Mouse (Mus musculus): ENCODE data around the gene Cfap299.
"Not testable (repeated sequence)": the region's sequence is repeated elsewhere in the genome, so short reads cannot be mapped to it uniquely, and the experiment has no call there.

The Cfap299 gene

DNA sequence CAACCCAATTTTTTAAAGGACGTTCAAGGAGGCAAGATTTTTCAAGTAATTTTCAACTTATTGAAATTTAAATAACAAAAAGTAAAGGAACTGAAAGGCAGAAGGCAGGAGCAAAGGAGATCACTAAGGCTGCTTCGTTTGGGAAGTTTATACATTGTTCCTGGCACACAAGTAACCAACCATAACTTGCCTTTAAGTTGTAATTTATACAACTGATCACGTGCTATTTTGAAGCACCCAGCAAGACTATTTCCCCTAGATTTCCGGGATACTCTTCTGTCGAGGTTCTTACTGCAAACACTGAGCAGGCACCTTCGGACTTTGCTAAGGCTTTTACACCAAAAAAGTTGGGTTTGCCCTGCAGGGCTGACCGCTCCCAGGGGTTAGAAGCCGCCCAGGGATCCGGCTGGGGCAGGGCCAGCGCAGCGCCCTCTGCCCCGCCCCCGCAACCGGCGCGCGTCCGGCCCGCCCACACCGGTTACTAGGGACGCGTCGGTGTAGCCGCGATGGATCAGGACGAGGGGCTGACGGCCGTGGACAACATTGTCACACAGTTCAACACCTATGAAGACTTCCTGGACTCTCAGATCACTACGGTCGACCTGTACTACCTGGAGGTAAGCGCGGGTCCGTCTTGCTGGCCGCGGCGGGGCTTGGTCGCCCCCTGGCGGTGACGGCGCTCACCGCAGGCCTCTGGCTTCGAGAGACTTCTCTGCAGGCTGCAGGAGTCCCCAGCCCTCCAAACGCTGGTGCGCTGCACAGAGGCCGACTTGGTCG is at the start of gene Cfap299:
TSS of gene Cfap299 (plus strand) at position 457 of the 777 bp plus-strand sequence.
- DNase-seq: peak; percentile 83 to 84

DNA sequence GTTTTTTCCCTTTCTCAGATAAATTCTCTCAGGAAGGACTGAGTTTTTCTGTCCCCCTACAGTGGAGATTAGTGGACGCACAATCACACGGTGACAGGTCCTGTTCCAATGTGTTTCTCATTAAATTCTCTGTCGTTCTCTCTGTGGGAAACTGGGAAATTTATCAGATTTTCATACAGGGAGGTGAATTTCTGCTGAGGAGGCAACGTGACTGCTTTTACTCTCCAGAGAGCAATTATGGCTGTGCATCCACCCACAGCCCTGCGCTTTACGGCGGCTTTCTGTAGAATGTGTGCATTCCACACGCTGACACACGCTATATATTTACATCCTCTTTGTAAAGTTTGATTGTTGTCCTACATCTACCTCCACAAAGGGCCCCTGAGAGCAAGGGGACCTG is 47.1 kb upstream of the Cfap299 start:
- DNase-seq: no peak

DNA sequence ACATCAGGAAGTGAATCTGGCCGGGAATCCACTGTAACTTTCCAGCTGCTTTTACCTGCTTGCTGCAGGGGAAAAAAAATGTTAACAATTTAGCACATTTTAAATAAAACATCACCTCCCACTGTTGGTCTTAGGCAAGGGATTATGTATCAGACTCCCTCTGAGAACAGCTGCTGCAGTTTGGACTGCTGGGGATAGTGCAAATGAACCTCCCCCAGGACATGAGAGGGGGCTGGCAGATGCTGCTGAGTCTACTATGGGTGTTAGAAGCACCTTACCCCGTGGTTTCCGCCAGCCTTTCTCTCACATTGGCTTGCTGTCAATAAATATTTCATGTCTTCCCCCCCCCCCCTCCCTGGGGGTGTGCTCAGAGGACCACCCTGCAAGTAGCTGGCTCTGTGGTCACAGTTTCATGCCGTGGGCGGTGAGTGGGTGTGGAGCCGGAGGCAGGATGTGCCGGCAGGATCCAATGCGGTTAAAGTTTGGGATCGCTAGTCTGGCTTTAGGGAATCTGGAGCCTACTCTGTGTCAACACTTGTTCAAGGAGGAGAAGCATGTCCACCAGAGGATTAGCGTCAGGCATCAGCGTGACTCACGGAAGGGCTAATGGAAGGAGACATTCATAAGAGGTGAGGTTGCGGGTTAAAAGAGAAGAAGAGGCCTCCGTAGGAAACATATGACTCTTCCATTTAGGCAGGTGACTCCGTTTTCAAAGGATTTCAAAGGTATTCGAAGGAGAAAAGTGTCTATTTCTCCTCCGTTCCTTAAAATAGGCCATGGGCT is 45.2 kb upstream of the Cfap299 start:
- DNase-seq: no peak

DNA sequence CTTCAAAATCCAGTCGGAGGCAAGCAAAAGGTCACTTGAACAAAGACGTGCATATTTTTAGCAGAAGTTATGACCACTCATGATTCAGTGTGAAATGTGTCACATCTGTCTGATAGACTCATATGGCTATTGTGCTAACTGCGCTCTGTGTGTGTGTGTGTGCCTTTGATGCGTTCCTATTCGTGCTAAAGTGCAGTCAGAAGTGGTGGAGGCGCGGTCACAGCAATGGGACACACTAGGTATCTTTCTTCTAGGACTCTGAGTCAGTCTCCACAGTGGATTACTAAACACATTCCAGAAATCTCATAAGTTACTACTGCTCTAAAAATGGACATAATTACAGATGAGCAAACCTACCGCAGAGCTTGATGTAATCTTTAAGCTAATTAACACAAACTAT is 38.5 kb upstream of the Cfap299 start:
- DNase-seq: no peak

DNA sequence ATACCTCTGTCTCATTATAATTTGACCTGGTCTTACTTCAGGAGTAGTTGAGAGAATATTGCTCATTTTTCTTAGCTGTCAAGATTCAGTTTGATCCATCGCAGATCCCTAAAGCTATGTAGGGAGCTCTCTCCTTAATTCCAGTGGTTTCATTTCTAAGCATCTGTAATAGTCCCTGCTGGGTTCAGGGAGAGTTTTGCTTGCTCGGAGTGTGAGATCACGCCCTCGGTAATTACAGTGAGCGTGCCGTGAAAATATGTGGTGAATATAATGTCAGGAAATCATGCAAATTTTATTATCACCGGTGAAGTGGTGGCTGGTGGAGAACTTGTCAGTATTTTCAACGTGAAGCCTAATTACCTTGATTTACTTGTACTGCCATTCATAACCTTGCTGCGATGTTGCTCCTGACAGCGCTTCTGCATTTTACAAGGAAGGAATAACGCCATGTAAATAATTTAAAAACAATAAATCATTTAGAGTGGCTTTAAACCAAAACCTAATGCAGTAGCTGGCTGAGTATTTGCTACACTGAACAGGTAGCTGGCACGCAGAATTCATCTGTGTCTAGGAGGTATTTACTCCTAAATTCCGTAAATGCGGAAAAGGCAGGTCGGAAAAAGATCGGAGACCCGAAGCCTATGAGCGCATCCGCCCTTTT is 36.6 kb upstream of the Cfap299 start:
- DNase-seq: no peak

DNA sequence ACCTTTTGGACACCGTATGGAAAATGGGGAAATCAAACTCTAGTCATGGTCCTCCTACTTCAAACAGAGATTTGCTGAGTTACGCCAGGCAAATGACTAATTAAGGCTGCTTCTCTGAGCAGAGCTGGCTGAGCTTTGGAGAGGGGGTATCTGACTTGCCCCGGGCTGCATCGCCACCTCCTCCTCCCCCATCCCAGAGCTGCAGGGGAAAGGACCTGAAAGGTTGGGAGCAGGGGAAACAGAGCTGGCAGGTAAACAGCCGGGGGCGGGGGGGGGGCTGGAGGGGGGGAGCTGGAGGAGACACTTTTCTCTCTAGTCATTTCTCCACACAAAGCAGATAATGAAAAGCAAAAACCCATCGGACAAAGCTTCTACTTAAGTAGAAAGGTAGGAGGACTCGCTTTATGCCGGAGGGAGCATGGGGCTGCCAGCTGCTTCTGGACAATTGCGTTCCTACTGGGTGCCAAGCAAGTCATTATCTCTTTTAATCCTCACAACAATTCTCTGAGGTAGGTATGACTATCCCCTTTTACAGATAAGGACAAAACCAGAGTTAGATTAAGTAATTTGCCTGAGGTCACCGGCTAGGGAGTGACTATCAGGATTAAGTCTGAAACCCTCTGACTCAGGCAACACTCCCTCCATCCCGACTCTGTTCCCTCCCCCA is 35.9 kb upstream of the Cfap299 start:
- DNase-seq: no peak

DNA sequence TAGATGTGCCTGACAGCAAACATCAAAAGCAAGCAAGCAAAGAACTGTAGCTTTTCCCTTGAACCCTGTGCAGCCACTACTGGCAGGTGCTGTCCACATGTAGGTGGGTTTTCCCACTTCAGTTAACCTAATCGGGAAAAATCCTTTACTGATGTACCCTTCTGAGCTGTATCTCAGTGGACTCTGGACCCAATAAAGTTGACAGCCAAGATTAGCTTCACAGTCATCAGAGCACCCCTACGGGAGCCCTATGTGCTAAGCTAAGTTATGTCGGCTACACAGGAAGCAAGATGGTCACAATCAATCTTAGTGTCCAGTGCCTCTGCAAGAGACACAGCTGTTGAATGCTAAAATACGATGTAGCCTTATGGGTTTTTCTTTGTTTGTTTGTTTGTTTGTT is 29.0 kb upstream of the Cfap299 start:
- no peak for DNase-seq

DNA sequence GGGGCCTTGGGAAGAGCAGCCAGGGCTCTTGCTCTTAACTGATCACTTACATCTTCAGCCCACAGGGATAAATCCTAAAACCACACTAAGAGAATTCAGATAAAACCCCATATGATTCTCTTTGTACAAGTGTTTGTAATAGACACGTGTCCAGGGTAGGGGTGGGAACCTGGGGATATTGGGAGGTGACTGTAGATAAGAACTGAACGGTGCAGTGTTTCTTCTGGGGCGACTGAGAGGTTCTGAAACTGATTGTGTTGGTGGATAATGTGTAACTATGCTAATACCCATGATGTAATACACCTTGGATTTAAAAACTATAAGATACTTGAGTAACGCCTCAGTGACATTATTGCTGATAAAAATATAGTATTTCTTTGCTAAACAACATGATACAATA is 23.4 kb upstream of the Cfap299 start:
- DNase-seq: no peak

DNA sequence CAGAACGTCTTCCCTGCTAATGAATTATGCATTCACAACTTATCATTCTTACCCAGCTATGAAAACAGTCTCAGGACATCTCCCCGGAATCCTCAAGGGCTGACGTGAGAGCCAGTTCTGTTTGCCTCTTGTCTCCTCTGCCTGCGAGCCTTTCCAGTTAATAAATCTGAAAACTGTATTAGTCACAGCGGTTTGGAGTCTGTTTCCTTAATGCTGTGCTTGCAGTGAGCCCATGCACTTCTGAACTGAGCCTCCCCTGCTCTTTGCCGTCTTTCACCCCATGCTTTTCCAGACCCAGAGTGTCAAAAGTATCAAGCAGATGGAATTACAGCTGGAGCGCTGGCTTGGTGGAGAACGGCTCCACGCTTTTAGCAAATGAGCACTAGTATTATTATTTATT is 22.6 kb upstream of the Cfap299 start:
- no peak for DNase-seq

DNA sequence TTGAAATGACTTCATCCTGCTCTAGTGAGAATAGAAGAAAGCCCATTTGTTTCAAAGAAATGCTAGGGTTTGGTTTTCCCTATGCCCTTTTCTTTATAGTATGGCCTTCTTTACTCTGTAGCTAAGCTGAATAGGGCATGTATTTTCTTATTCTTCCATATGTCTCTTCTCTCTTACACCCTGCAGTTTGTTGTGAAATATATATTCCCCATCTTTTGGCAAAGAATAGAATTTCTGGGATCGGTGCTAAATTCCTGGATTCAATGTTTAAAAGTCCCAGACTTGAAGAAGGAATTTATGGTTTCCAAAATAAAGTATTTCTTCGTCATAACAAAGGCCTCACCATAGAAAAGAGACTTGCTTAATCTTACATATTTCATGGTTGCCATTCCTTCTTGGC is 2.5 kb upstream of the Cfap299 start:
- DNase-seq: no peak

DNA sequence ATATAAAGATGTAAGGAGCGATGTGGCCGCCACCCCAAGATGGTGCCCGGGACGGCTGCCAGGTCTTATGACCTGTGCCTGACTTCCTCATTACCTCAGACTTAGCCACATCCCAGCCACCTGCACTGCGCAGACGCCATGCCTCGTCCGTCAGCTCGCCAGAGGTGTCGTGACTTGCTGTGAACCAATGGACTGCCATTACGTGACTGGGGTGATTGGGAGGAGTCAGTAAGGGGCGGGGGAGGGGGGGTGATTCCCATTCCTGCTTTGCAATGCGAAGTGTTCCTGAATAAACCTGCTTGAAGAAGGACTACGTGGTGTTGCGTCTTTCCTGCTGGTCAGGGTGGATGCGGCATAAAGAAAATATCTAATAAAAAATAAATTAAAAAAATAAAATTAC is 14.6 kb downstream of the Cfap299 start:
- DNase-seq: not testable (repeated sequence)

DNA sequence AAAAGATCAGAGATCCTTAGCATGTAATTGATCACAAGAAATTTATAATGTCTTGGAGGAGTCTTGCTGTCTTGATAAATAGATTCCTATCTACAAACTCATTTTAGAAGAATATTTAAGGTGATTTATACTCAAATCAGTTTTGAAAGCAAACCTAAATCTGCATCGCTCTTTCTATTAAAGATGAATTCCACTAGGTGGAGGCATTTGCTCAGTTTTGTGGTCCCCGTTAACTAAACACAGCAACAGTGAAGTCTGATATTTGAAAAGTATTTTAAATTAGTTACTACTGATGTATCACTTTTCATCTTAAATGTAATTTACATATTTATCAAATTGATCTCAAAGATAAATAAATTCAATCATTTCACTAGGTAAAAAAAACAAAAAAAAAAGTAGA is 15.5 kb downstream of the Cfap299 start:
- no peak for DNase-seq

DNA sequence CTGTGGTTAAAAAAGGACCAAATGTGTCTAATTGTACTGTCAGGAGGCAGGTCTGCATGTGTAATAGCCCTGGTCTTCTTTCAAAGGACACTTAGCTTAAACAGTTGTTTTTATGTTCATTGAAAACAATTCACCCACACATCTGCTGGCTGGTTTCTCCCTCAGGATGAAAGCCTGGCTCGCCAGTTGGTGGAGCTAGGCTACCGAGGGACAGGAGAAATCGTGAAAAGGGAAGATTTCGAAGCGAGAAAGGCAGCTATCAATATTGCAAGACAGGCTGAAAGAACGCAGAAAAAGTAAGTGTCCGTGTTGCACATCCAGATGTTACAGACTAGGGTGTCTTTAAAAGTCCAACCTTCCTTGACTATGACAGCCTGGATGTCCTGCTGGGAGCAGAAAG is 17.0 kb downstream of the Cfap299 start:
- DNase-seq: no peak

DNA sequence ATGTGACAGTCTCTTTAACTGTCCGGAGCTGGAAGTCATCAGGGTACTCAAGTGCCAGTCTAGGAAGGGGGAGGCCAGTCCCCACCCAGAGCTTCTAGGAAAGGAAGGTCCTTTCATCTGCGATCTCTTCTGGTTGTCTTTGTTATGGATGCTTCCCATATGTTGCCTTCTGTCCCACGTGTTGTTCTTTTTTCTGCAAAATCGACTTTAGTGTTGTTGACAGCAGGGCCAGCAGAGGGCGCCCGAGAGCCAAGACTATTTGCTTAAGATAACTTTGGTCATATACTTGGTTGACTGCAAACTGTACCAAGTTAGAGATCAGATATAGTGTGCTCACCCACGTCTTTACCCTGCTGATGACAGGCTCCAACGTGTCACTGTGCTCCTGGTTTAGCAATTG is 19.5 kb downstream of the Cfap299 start:
- DNase-seq: peak; percentile 60 to 81

DNA sequence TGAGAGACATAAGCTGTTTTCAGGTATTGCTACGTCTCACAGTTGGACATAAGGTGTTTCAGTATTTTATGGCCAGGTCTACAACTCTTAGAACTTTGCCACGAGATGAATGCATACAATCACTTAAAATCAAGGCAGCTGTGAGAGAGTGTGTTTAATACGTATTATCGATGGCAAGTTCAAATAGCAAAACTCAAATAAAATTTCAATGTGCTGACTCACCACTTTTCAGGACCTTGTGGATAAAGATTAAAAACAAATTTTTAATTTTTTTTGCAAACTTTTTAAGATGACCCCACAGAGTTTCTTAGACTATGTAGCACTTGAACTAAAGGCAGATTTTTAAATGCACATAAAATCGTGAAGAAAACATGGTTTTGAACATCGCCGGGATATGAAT is 30.8 kb downstream of the Cfap299 start:
- DNase-seq: no peak

DNA sequence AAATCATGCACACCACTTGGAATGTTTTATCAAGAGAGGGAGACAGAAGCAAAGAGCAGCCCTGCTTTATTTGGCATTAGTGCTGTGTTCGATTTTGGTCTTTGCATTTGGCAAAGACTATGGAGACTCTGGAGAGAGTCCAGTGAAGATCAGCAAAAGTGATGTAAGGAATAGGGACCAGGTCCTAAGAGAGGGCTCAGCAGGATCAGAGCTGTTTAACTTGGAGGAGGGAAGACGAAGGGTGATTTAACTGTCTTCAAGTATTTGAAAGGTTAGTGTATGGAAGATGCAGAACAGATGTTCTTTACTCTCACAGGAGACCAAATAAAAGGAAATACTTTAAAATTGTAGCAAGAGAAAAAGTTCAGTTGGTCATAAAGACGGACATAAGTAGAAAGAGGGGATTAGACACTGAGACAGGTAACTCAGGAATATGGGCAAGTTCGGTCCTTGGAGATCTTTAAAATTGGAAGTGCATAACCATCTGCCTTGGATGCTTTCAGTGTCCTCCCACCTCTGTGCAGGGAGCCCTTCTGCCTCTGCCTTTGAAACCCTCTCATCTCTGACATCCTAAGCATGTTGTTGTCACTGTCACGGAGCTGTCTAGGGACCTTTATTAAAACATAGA is 31.8 kb downstream of the Cfap299 start:
- no peak for DNase-seq

DNA sequence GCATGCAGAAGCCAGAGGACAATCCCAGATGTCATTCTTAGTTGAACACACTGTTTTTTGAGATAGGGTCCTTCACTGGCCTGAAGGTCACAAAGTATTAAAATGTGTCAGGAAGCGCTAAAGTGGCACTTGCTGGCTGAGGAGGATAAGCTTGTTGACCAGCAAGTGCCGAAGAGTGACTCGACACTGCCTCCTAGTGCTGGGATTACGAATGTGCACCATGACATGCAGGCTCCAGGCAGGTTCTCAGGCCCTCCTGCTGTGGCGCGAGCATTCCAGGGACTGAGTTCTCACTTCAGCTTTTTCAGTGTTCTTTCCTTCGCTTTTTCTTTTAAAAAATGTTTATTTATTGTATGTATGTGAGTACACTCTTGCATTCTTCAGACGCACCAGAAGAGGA is 34.3 kb downstream of the Cfap299 start:
- no peak for DNase-seq

DNA sequence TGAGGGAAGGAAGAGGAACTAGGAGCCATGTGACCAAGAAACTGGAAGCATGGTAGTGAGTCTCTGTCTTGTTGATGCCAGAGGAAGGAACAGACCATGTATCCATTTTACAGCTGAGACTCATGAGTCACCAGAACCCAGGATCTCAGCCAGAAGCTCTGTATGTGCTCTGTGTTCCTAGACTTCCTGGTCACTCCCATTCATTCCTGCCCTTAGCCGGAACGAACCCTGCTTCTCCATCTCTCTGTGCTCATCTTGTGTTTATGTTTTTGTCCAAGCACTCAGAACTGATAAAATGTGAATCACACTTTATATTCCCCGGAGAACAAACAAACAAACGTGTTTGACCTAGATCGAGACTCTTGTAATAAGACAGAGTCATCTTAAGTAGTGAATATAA is 36.2 kb downstream of the Cfap299 start:
- no peak for DNase-seq

DNA sequence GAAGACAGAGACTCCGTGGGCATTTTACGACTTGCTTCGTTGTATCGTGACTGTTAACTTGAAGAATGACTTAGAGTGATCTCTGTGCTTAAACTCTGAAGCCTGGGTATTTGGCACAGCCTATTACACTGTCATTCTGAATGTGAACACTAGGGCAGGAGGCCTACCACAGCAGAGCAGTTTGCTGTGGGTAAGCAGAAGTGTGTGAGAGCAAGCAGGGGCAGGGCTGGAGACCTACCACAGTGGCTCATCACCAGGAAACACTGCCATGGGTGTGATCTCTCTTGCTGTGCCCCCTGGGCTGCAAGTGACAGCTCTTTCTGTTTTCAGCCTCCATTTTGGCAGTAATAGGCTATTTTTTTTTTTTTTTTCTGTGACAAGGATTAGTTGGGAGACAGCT is 39.7 kb downstream of the Cfap299 start:
- DNase-seq: no peak

DNA sequence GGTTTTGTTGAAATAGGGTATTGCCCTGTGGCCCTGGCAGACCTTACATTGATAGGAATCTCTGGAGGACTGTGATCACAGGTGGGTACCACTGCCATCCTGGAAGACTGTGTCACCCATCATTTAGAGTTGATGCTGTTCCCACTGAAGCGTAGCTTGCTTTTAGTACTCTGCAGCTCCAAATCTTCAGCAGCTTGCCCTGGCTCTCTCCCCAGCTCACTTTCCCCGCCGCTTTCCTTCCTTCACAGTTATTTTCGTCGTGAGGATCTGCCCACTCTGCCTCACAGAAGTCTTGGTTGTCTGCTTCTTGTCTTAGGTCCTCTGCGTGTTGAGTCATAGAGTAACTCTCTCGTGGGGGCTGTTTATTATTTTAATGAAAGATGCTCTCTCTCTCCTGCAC is 40.3 kb downstream of the Cfap299 start:
- no peak for DNase-seq

DNA sequence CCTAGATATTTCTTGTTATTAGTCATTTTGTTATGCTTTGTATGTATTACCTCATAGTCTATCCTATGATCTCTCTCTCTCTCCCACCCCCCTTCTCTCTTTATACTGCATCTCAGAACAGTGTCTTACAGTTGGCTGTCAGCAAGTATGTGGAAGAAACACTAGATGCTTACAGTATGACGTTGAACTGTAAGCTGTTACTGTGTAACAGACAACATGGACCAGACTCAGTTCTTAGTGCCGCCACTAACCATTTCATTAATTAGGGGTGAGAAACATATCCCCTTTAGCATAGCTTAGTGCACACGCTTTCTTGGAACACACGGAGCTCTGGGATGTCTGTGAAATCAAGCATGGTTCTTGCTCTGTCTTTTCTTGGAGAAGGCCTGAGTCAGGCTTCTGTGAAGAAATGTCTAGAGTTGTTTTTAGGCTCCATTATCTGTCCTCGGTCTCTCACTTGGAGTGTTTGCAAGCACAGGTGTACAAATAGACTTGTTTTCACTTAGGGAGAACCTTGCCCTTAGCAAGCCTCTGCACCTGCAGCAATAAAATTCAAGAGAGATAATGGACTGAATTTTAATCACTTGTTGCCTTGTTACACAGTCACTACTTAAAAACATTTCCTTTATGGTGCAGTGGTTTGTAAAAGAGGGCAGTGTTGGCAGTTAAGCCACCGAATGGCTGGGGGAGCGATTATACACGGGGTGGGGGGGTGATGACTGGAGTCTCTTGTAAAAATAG is 47.1 kb downstream of the Cfap299 start:
- DNase-seq: no peak

DNA sequence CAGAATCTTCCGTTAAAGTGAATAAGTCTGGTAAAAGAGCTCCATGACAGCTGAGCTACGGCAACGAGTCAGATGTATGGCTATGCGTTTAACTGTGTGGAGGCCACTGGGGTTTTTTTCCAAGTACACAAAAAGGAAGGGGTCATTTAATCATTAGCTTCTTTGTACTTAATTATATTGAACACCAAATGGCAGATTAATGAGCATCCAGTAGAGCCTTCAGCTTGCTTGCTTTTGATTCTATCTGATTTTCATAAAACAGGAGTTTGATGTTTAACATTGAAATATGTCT is 47.6 kb downstream of the Cfap299 start:
- DNase-seq: no peak

All from kidney, postnatal 25 days (tissue).